Mouse (Mus musculus) spleen, adult 18-20 months (tissue): ENCODE measurements around the gene Btbd11.

Experiments
- DNase-seq, 2 experiments: peaks; one replicate each; pipeline ENCODE4 v3.0.0; 2022; ENCODE audit warnings: mixed read lengths in 2 of 2

Btbd11 gene

GRCm38 (mm10) chr10:85527722-85528121 lies 141.1 kb downstream of the Btbd11 start:
- no peak for DNase-seq

GRCm38 (mm10) chr10:85533192-85533710 lies 146.6 kb downstream of the Btbd11 start:
- no peak for DNase-seq

- DNase-seq: no peak
These were observed 151.6 kb downstream of the Btbd11 start for GRCm38 (mm10) chr10:85538051-85538753.

GRCm38 (mm10) chr10:85539510-85540120 lies 153.0 kb downstream of the Btbd11 start:
- DNase-seq: no peak

- DNase-seq: no peak
These were observed 153.9 kb downstream of the Btbd11 start for GRCm38 (mm10) chr10:85540311-85541093.

- DNase-seq: no peak
These were observed 154.9 kb downstream of the Btbd11 start for GRCm38 (mm10) chr10:85541481-85541880.

- DNase-seq: no peak
These were observed 155.4 kb downstream of the Btbd11 start for GRCm38 (mm10) chr10:85541892-85542630.

- DNase-seq: no peak
These were observed 156.7 kb downstream of the Btbd11 start for GRCm38 (mm10) chr10:85543281-85543680.

GRCm38 (mm10) chr10:85544991-85545390 lies 158.4 kb downstream of the Btbd11 start:
- no peak for DNase-seq

GRCm38 (mm10) chr10:85555193-85555592 lies 168.6 kb downstream of the Btbd11 start:
- no peak for DNase-seq

GRCm38 (mm10) chr10:85561418-85561817 lies 174.8 kb downstream of the Btbd11 start:
- no peak for DNase-seq

- DNase-seq: no peak
These were observed 184.8 kb downstream of the Btbd11 start for GRCm38 (mm10) chr10:85571456-85571855.

GRCm38 (mm10) chr10:85572571-85572970 lies 186.0 kb downstream of the Btbd11 start:
- DNase-seq: no peak

GRCm38 (mm10) chr10:85577891-85578420 lies 191.3 kb downstream of the Btbd11 start:
- DNase-seq: no peak

- no peak for DNase-seq
These were observed 192.2 kb downstream of the Btbd11 start for GRCm38 (mm10) chr10:85578571-85579465.

GRCm38 (mm10) chr10:85587758-85588157 lies 201.1 kb downstream of the Btbd11 start:
- DNase-seq: no peak

GRCm38 (mm10) chr10:85590043-85590442 lies 203.4 kb downstream of the Btbd11 start:
- no peak for DNase-seq

- no peak for DNase-seq
These were observed 204.7 kb downstream of the Btbd11 start for GRCm38 (mm10) chr10:85591296-85591695.

- no peak for DNase-seq
These were observed 205.4 kb downstream of the Btbd11 start for GRCm38 (mm10) chr10:85591986-85592385.

GRCm38 (mm10) chr10:85596301-85596700 lies 209.7 kb downstream of the Btbd11 start:
- no peak for DNase-seq

- DNase-seq: no peak
These were observed 211.5 kb downstream of the Btbd11 start for GRCm38 (mm10) chr10:85598093-85598599.
